Mouse (Mus musculus) adrenal gland, postnatal 4 days (tissue): ENCODE measurements around the gene Olfr697. TPM values are rescaled to one million over a fixed set of nuclear protein-coding genes. Genes with fewer than 3 reads are reported as not detected.
"Not testable (repeated sequence)": the region's sequence is repeated elsewhere in the genome, so short reads cannot be mapped to it uniquely, and the experiment has no call there.

ENCODE experiments used
- DNase-seq, 2 experiments: peaks; one replicate each; pipeline ENCODE4 v3.0.0; 2021 to 2022; ENCODE audit warnings: low spot score in 2 of 2, mixed read lengths in 2 of 2
- long read RNA-seq, 2 experiments: library from polyadenylated mRNA; stranded (forward); transcript quantifications; one replicate each; pipeline ENCODE4 v2.0.0; 2021
- total RNA-seq, 2 experiments: library from RNA; stranded (reverse); gene quantifications; 2 replicates each; pipeline ENCODE4 v1.2.3; 2021

The Olfr697 gene
- not detected for total RNA-seq
- long read RNA-seq, experiment 1: 0 reads
- long read RNA-seq, experiment 2: 0 reads

GRCm38 (mm10) chr7:106742343-106742742 lies at the start of gene Olfr697:
TSS of gene Olfr697 (minus strand) at chr7:106742443.
- no peak for DNase-seq

GRCm38 (mm10) chr7:106788330-106788729 lies 46.1 kb upstream of the Olfr697 start:
- DNase-seq: no peak

- DNase-seq: not testable (repeated sequence)
Measured at GRCm38 (mm10) chr7:106761008-106761407, 18.8 kb upstream of the Olfr697 start.

- DNase-seq: no peak
Measured at GRCm38 (mm10) chr7:106758800-106759199, 16.6 kb upstream of the Olfr697 start.

GRCm38 (mm10) chr7:106755297-106755696 lies 13.1 kb upstream of the Olfr697 start, which contains the start of gene Olfr698:
TSS of gene Olfr698 (minus strand) at chr7:106755397.
- DNase-seq: no peak

GRCm38 (mm10) chr7:106745811-106746210 lies 3.6 kb upstream of the Olfr697 start:
- DNase-seq: no peak

- no peak for DNase-seq
Measured at GRCm38 (mm10) chr7:106737028-106737427, 5.2 kb downstream of the Olfr697 start.

- DNase-seq: no peak
Measured at GRCm38 (mm10) chr7:106733717-106734116, 8.5 kb downstream of the Olfr697 start.

- not testable (repeated sequence) for DNase-seq
Measured at GRCm38 (mm10) chr7:106725654-106726053, 16.6 kb downstream of the Olfr697 start.

- no peak for DNase-seq
Measured at GRCm38 (mm10) chr7:106716296-106716695, 25.9 kb downstream of the Olfr697 start, which contains the start of gene Olfr695. TSS of gene Olfr695 (minus strand) at chr7:106716396.

- DNase-seq: no peak
Measured at GRCm38 (mm10) chr7:106711463-106711862, 30.8 kb downstream of the Olfr697 start.

- not testable (repeated sequence) for DNase-seq
Measured at GRCm38 (mm10) chr7:106707705-106708104, 34.5 kb downstream of the Olfr697 start.

- DNase-seq: no peak
Measured at GRCm38 (mm10) chr7:106696891-106697290, 45.4 kb downstream of the Olfr697 start.

- DNase-seq: no peak
Measured at GRCm38 (mm10) chr7:106692976-106693375, 49.3 kb downstream of the Olfr697 start.

- DNase-seq: no peak
Measured at GRCm38 (mm10) chr7:106691714-106692113, 50.5 kb downstream of the Olfr697 start, which contains the start of gene Olfr694. TSS of gene Olfr694 (minus strand) at chr7:106691814.

Other genes with a start within 250 kb of the Olfr697 start
- gene Olfr693, start 61.9 kb downstream of the Olfr697 start, total RNA-seq: not detected
- gene Olfr694, start 50.6 kb downstream of the Olfr697 start, total RNA-seq: not detected
- gene Olfr695, start 26.0 kb downstream of the Olfr697 start, total RNA-seq: not detected
- not detected for gene Olfr698, start 13.0 kb upstream of the Olfr697 start, total RNA-seq
- gene Olfr699, start 50.8 kb upstream of the Olfr697 start, total RNA-seq: not detected
- gene Olfr700, start 66.4 kb upstream of the Olfr697 start, total RNA-seq: not detected
- gene Olfr701, start 71.7 kb upstream of the Olfr697 start, total RNA-seq: not detected
- gene Olfr702, start 91.5 kb upstream of the Olfr697 start, total RNA-seq: not detected
- gene Olfr703, start 100.9 kb upstream of the Olfr697 start, total RNA-seq: not detected
- not detected for gene Olfr704, start 120.7 kb upstream of the Olfr697 start, total RNA-seq
- not detected for gene Olfr705, start 134.4 kb upstream of the Olfr697 start, total RNA-seq
- gene Olfr706, start 145.7 kb upstream of the Olfr697 start, total RNA-seq: not detected
- gene Olfr707, start 158.8 kb upstream of the Olfr697 start, total RNA-seq: not detected
- not detected for gene Olfr1532-ps1, start 165.6 kb upstream of the Olfr697 start, total RNA-seq
- gene Olfr709-ps1, start 189.8 kb upstream of the Olfr697 start, total RNA-seq: under 1 TPM; 0.06 to 0.08 TPM
- gene Olfr710, start 205.9 kb upstream of the Olfr697 start, total RNA-seq: not detected
- not detected for gene Olfr6, start 221.5 kb upstream of the Olfr697 start, total RNA-seq
- not detected for gene Olfr711, start 233.0 kb upstream of the Olfr697 start, total RNA-seq